Mouse (Mus musculus) urinary bladder, postnatal 36 days (tissue): ENCODE measurements around the gene Ppp1r3d.

Experiments used
- DNase-seq, 2 experiments: peaks; one replicate each; pipeline ENCODE4 v3.0.0; 2022; ENCODE audit warnings: low spot score in 2 of 2, mixed read lengths in 1 of 2

Ppp1r3d gene

GRCm38 (mm10) chr2:178414261-178415149 is at the start of gene Ppp1r3d, which contains the start of gene Fam217b:
Gene Ppp1r3d, minus strand, starts transcription at chr2:178414472.
Gene Fam217b, plus strand, starts transcription at chr2:178414524.
- peak in 1 of 2 experiments; percentile 52 for DNase-seq

GRCm38 (mm10) chr2:178460353-178460752 is 46.1 kb upstream of the Ppp1r3d start:
- no peak for DNase-seq

GRCm38 (mm10) chr2:178457414-178457813 is 43.1 kb upstream of the Ppp1r3d start:
- no peak for DNase-seq

- peak; percentile 3 to 7 for DNase-seq
These were observed 40.6 kb upstream of the Ppp1r3d start for GRCm38 (mm10) chr2:178454664-178455516.

GRCm38 (mm10) chr2:178450961-178451360 is 36.7 kb upstream of the Ppp1r3d start:
- DNase-seq: no peak

- no peak for DNase-seq
These were observed 36.0 kb upstream of the Ppp1r3d start for GRCm38 (mm10) chr2:178450236-178450635.

GRCm38 (mm10) chr2:178449386-178449785 is 35.1 kb upstream of the Ppp1r3d start:
- DNase-seq: no peak

- DNase-seq: no peak
These were observed 23.0 kb upstream of the Ppp1r3d start for GRCm38 (mm10) chr2:178437311-178437710.

GRCm38 (mm10) chr2:178433903-178434302 is 19.6 kb upstream of the Ppp1r3d start:
- no peak for DNase-seq

- no peak for DNase-seq
These were observed 19.2 kb upstream of the Ppp1r3d start for GRCm38 (mm10) chr2:178433495-178433894.

- DNase-seq: no peak
These were observed 16.0 kb upstream of the Ppp1r3d start, which contains the start of gene Cdh26 for GRCm38 (mm10) chr2:178430231-178430630. Gene Cdh26, plus strand, starts transcription at chr2:178430531.

GRCm38 (mm10) chr2:178429426-178429825 is 15.2 kb upstream of the Ppp1r3d start:
- no peak for DNase-seq

GRCm38 (mm10) chr2:178428676-178429075 is 14.4 kb upstream of the Ppp1r3d start:
- DNase-seq: no peak

GRCm38 (mm10) chr2:178428183-178428582 is 13.9 kb upstream of the Ppp1r3d start:
- no peak for DNase-seq

- no peak for DNase-seq
These were observed 12.9 kb upstream of the Ppp1r3d start for GRCm38 (mm10) chr2:178427181-178427580.

GRCm38 (mm10) chr2:178426229-178426628 is 12.0 kb upstream of the Ppp1r3d start:
- DNase-seq: no peak

- no peak for DNase-seq
These were observed 9.0 kb upstream of the Ppp1r3d start for GRCm38 (mm10) chr2:178423223-178423622.

GRCm38 (mm10) chr2:178422186-178422585 is 7.9 kb upstream of the Ppp1r3d start:
- DNase-seq: no peak

GRCm38 (mm10) chr2:178421603-178422002 is 7.3 kb upstream of the Ppp1r3d start:
- DNase-seq: no peak

- DNase-seq: no peak
These were observed 6.3 kb upstream of the Ppp1r3d start for GRCm38 (mm10) chr2:178420576-178420975.

GRCm38 (mm10) chr2:178416970-178417369 is 2.7 kb upstream of the Ppp1r3d start:
- no peak for DNase-seq

- peak in 1 of 2 experiments; percentile 39 for DNase-seq
These were observed 2.2 kb upstream of the Ppp1r3d start for GRCm38 (mm10) chr2:178416427-178416826.
